Mouse (Mus musculus) common myeloid progenitor, adult 5-6 weeks (primary cell): Measurements from ENCODE around the gene Pglyrp1. TPM values are rescaled to one million over a fixed set of nuclear protein-coding genes. Genes with fewer than 3 reads are reported as not detected.

ENCODE experiments used
- ATAC-seq: replicated peaks from 2 replicates; pipeline ENCODE4 v1.8.0; 2016; ENCODE audit warnings: low read depth, mild to moderate bottlenecking, moderate TSS enrichment, inconsistent platforms; ENCODE audit not compliant: poor library complexity, severe bottlenecking
- total RNA-seq: library from RNA; stranded (forward); fragments of 200-1000, 187-1606 nt; gene quantifications from 2 replicates; pipeline ENCODE4 v1.2.3, GENCODE M21; 2017

Pglyrp1 gene
- total RNA-seq, 1 experiment from 2014 or later, result 2.2 TPM

DNA sequence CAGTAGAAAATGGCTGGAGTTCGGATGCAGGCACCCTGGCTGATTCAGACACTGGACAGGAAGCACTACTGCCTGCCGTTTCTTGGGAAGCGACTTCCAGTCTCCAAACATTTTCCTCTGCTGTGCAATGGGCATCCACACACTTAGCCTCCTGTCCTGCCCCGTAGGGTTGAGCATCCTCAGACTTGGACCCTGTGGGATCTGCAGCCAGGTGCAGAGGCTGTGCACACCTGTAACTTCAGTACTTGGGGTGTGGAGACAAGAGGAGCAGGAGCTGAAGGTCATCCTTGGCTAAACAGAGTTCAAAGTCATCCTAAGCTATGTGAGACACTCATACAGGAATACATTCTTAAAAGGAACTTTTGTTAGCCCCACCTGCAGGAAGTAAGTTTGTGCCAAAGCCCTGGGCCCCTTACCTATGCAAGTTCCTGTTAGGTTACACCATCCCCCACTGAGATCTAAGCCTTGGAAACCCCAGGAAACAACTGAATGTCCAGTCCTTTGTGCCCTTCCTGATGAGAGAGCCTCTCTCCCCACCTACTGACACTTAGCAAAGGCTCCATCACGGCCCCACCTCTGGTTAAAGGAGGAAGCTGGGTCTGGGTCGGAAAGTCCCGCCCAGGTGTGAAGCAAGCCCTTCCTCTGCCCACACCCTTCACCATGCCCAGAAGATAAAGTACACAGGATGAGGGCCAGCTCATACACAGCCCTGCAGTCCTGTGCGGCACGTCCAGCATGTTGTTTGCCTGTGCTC lies 13.0 kb downstream of the Pglyrp1 start:
- peak; percentile 73 for ATAC-seq

GRCm38 (mm10) chr7:18884745-18885422 lies 13.8 kb downstream of the Pglyrp1 start:
- ATAC-seq, result peak; percentile 50

GRCm38 (mm10) chr7:18886963-18887362 lies 15.8 kb downstream of the Pglyrp1 start:
- no peak for ATAC-seq

DNA sequence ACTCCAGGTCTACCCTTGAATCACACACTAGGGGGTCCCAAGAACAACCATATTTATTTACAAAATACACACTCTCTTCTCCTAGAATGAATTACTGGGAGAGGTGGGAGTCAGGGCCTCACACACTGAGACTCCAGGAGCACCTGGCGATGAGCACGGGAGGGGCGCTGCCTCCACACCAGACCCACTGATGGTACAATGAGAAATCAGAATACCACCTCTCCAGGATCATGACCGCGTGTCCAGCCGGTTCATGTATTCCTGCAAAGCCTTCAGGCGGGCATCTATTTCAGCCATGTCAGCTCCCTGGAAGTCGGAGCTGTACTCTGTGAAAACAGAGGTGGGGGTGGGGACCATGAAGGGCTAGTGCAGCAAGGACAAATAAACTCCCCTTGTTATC lies 19.7 kb downstream of the Pglyrp1 start:
- ATAC-seq, result no peak

DNA sequence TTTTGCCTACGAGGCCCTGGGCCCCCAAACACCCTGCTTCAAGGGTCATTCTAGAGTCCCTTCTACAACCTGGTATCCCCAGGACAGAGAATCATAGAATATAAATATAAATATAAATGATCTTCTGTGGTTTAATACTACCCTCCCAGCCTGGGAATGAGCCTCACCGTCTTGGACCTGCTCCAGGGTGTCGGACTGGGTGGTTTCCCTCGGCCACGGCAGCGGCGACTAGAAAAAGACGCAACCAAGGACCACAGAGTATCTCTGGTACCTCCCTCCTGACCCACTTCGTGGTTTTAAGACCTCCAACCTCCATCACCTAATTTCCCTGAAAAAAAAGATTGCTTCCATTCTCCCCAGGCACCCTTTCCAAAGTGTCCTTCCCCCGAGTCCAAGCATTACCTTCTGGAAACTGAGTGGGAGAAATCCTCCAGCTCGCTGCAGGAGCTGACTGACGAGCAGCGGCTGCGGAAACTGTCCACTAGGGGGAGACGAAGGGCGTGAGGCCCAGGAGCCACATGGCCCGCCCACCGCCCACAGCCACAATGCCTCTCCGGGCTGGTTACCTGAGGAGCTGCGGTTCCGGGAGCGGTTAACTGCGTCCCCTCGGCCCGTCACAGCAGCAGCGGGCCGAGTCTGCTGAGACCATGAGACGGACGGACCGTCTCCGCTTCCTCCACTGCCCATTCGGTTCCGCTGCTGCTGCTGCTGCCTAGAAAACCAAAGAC lies 20.9 kb downstream of the Pglyrp1 start:
- peak; percentile 88 for ATAC-seq

DNA sequence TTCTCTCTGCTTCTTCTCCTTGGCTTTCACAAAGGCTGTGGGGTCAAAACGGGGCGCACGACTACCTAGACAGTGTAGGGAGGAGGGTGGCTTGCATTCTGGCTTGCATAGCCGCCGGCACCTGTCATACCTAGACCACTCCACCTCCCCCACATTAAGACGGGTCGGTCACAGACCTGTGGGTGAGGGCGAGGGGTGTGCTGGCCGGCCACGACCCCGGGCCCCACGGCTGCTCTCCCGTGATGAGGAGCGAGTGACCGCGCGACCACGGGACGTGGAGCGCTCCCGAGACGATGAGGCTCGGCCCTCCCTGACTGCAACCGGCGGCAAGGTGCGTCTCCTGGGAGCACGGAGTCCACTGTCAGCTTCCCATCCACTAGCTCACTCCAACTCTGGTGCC lies 21.9 kb downstream of the Pglyrp1 start:
- ATAC-seq, result no peak

DNA sequence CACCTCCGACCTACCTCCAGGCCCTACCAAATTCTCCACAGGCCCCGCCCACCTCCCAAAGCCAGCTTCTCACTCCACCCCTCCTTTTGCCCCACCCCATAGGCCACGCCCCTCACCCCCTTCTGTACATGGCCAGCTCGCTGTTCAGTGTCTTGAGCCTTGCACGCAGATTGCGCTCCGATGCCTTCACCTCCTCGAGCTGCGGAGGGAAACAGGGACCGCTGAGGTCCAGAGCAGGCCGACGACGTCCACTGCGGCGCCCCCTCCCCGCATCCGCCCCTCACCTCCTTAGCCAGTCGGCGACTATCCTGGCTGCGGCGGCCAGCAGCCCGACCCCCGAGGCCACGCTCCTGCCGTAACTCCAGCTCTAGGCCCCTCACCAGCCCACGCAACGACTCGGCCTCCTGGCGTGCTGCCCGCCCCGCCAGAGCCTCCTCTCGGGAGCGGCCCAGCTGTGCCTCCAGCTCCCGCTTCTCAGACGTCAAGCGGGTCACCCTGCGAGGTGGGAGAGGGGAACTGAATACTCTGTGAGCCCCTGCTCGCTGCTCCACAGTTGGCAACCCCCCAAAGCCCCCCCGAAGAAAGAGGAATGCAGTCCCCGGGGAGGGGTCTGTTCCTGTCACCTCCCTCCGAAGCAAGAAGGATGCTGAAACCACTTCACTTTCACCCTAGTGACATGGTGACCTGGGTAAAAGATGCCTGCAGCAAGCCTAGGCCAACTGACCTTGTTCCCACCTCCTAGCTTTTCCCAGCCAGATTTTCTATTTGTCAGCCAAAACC lies 22.7 kb downstream of the Pglyrp1 start:
- ATAC-seq, result peak; percentile 61

- no peak for ATAC-seq
Observed at GRCm38 (mm10) chr7:18896536-18896935, 25.4 kb downstream of the Pglyrp1 start.

DNA sequence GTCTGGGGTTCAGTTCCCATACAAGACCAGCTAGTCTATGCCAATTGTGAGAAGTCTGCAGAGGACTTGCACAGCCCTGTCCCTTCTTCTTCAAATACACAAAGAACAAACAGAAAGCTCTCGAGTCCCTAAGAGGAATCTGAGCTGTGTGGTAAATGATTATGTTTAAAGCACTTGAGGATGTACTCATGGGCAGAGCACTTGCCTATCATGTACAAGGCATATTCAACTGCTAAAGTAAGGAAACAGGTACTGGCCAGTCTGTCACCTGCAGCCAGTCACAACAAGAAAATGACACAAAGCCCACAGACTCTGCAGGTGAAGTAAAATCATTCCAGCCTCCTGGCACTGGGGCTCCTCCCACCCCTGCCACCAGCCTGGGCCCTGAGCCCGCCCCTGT lies 29.4 kb downstream of the Pglyrp1 start:
- ATAC-seq, result no peak

DNA sequence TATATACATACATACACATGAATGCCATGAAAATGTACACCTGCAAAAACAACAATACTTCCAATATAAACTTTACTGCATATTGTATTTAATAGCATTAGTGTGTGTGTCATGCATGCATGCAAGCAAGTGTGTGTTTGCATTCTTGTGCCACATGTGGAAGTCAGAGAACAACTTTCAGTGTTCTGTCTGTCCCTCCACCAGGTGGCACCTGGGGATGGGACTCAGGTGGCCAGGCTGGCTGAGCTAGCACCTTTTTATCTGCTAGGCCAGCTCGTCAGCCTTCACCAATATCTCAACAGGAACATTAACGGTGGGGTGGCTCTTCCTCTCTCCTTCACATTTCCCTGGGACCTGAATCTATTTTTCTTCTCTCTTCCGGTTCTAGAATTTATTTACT lies 31.4 kb downstream of the Pglyrp1 start:
- ATAC-seq, result no peak

DNA sequence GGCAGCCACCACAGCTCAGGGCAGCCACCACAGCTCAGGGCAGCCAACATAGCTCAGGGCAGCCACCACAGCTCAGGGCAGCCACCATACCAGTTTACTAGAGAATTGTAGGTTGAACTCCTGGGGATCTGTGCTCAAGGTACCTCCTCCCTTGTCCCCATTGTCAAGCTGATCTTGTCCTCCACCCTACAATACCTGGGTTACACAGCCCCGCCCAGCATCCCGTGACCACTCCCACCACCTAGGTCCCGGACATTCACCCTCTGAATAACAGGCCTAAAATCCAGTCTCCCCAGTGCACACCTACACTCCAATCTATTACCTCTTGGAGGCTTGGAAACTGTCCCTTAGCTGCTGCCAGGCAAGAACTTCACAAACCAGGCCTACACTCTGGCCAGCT lies 33.8 kb downstream of the Pglyrp1 start:
- no peak for ATAC-seq

DNA sequence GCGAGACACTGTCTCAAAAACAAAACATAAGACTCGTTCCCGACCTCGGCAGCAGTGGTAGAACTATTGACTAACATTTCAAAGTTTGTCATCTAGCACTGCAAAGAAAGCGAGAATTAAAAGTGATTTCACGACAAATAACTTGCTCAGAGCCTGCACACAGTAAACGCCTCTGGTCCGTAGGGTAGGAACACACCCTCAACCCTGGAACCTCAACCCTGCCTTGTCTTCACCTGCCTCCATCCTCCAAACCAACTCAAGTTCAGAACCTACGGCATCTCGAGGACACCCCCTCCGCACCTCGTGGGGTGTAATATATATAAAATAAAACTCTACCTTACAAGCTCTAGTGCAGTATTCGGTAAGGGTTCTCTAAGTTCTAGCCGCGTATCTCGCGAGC lies 38.7 kb downstream of the Pglyrp1 start:
- ATAC-seq, result no peak

GRCm38 (mm10) chr7:18910241-18910831 lies 39.2 kb downstream of the Pglyrp1 start, which contains the start of gene Ccdc61:
Gene Ccdc61, minus strand, starts transcription at chr7:18910415.
- ATAC-seq, result peak; percentile 97

- ATAC-seq, result no peak
Observed at GRCm38 (mm10) chr7:18916254-18916653, 45.1 kb downstream of the Pglyrp1 start.

GRCm38 (mm10) chr7:18917931-18918330 lies 46.8 kb downstream of the Pglyrp1 start:
- no peak for ATAC-seq

- peak; percentile 40; the same call in 1 of the 2 replicates for ATAC-seq
Observed at GRCm38 (mm10) chr7:18921069-18921468, 49.9 kb downstream of the Pglyrp1 start.

DNA sequence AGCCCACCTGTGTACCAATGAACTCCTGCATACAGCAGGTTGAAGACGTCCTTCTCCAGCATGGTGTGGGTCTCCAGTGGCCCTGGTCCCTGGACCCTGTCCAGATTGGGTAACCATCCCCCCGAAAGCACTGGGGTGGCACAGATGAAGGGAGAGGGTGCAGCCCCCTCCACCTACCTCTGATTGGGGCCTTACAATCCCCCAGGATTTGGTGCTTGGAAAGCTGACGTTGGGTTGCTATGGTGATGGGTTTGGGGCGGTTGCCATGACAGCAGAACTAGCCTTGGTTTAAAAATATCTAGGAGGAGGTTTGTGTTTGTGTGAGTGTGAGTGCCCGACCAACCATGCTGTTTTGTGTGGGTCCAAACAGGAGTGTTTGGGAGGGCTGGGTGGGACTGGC lies 51.7 kb downstream of the Pglyrp1 start:
- ATAC-seq, result no peak

GRCm38 (mm10) chr7:18923267-18923666 lies 52.1 kb downstream of the Pglyrp1 start:
- ATAC-seq, result no peak

GRCm38 (mm10) chr7:18923711-18924191 lies 52.6 kb downstream of the Pglyrp1 start:
- ATAC-seq, result no peak

DNA sequence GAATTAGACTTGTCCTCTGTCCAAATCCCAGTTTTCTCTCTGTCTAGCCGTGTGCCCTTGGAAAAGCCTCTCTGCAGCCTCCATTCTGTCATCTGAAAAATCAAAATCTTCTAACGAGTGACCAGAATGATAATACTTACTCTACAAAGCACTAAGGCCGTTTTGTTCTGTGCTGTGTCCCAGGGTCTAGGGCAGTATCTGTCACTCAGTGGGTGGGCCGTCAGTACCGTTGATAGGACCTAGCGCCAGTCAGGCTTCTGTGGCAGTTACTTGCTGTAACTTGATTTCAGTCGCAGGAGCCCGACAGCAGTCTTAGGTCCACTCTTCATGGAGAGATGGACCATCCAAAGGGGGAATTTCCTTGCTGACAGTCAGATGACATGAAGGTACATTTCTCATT lies 53.2 kb downstream of the Pglyrp1 start:
- no peak for ATAC-seq
